Mouse (Mus musculus) NIH3T3 (cell line): ENCODE data around the gene Kmt5c.
"Not testable (repeated sequence)": the region's sequence is repeated elsewhere in the genome, so short reads cannot be mapped to it uniquely, and the experiment has no call there.

ENCODE experiments used
- DNase-seq: peaks from one replicate; pipeline ENCODE4 v3.0.0-alpha.2; 2012; ENCODE audit warnings: low read depth

Kmt5c gene

DNA sequence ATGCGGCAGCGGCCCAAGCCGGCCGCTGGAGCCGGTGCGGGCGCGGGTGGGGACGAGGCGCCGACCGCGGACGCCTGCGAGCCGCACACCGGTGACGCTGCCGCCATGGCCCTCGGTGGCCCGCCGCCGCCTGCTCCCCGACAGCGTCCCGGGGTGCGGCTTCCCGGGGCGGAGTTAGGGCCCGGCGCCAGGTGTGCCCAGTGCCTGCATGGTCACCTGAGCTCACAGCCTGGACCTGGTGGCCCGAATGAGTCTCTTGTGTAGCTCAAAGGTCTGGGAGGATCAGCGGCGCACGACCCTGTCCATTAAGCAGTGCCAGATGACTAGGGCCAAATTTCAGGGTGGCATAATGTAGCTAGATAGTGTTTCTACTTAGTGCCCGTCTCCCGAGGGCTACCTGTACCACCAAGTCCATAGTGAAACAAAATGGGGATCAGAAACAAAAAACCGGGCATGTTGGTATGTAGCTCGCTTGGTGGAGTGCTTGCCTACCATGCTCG, 49.6 kb downstream of the Kmt5c start, which contains the start of gene Tmem238:
Tmem238 (minus strand) TSS at position 221 of the 500 bp plus-strand sequence.
- no peak for DNase-seq

DNA sequence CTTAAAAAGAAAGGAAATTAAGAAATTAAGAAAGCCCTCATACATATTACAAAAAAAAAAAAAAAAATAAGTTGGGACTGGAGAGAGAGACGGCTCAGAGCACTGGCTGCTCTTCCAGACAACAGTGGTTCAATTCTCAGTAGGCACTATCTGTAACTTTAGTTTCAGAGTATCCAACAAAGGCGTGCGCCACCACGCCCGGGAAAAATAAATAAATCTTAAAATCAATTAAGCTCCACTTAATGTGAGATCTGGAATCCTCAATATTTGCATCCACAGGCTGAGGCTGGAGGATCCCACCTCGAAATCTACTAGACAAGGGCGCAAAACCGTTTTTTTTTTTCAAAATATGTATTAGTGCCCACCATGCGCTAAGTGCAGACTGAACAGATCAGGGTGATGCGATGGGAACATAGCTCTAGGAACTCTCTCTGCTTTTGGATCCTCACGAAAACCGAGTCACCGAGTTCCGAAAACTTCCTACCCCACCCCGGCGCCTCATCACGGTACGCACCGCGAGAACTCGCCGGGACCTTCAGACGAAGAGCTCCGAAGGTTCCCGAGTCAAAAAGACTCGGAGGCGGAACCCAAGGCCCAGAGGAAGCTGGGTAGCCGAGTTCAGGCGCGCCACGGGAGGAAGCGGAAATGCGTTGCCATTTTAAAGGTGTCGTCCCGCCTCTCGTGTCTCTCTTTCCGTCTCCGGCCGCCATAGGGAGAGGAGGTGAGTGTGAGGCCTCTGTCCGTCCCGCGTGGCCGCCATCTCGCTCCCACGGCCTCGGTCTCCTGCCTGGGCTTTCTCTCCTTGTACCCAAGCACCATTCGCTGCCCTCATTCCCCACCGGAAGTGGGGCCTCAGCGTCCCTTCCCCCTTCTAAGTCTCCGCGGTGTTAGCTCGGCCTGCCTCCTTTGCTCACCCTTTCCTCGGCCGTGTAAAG, 52.6 kb downstream of the Kmt5c start, which contains the start of gene Rpl28:
Rpl28 (plus strand) TSS at position 597 of the 935 bp plus-strand sequence.
- peak; percentile 99 for DNase-seq

DNA sequence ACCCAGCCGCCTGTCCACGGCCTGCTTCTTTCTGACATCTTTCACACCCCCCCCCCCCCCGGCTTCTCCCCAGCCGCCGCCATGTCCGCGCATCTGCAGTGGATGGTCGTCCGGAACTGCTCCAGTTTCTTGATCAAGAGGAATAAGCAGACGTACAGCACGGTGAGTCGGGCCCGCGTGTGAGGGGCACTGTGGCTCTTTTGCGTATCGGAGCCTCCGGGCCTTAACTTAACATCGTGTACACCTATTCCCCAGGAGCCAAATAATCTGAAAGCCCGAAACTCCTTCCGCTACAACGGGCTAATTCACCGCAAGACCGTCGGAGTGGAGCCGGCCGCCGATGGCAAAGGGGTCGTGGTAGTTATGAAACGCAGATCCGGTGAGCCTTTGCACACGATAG, 53.3 kb downstream of the Kmt5c start:
- DNase-seq: not testable (repeated sequence)

- no peak for DNase-seq
Observed at GRCm38 (mm10) chr7:4793674-4794073, 53.8 kb downstream of the Kmt5c start.

- DNase-seq: no peak
Observed at GRCm38 (mm10) chr7:4794631-4795168, 54.8 kb downstream of the Kmt5c start.

DNA sequence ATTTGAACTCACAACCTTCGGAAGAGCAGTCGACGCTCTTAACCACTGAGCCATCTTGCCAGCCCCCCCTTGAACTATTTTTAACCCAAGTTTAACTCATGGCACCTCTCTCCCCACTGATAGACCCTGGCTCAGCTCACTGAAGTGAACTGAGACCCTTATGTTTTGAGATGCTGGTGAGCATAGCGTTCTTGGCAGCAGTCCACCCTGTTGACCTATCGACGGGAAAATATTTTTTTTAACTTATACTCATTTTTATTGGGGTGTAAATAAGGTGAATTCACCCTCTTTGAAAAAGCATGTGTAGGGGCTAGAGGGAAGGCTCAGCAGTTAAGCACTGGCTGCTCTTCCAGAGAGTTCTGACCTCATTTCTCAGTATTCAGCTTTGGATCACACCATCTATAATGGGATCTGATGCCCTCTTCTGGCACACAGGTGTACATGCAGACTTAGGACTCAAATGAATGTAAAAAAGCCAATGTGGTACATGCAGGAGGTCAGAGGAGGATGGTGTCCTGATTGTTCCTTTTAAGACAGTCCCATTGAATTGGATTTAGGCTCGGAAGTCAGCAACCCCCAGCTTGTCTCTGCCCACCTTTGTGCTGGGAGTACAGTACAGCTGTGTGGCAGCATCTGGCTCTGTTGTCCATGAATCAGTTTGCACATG, 56.0 kb downstream of the Kmt5c start:
- peak; percentile 78 for DNase-seq
